Mouse (Mus musculus) lung, embryonic 14.5 days (tissue): ENCODE measurements around the gene Nfix. TPM values are rescaled to one million over a fixed set of nuclear protein-coding genes. Genes with fewer than 3 reads are reported as not detected.
A peak's percentile ranks its signal among the peaks of the same experiment; 100 is the strongest.

Experiments
- ATAC-seq: fragments of 200-750 bp; cut with Nextera tagmentation; 2 replicates; pipeline ENCODE4 v1.8.0; 2017; ENCODE audit warnings: mild to moderate bottlenecking, moderate TSS enrichment, moderate library complexity; ENCODE audit not compliant: insufficient read depth
- DNase-seq: peaks from one replicate; pipeline ENCODE4 v3.0.0-alpha.2; 2015
- H3K27ac ChIP-seq: fragments of 300-500 bp; sonication (generic); 2 replicates; pipeline ENCODE4 v1.5.1; 2014; ENCODE audit warnings: low read depth, mild to moderate bottlenecking, moderate library complexity
- H3K27me3 ChIP-seq: fragments of 300-500 bp; sonication (generic); 2 replicates; pipeline ENCODE4 v1.6.1; 2014; ENCODE audit warnings: low read length, control low read depth; ENCODE audit not compliant: insufficient read depth
- H3K36me3 ChIP-seq: fragments of 300-500 bp; sonication (generic); 2 replicates; pipeline ENCODE4 v1.6.1; 2014; ENCODE audit warnings: control low read depth; ENCODE audit not compliant: insufficient read depth
- H3K4me1 ChIP-seq: fragments of 300-500 bp; sonication (generic); 2 replicates; pipeline ENCODE4 v1.6.1; 2014; ENCODE audit warnings: antibody characterized with exemption, control low read depth; ENCODE audit not compliant: insufficient read depth
- H3K4me2 ChIP-seq: fragments of 300-500 bp; sonication (generic); 2 replicates; pipeline ENCODE4 v1.6.1; 2014; ENCODE audit warnings: mild to moderate bottlenecking
- H3K4me3 ChIP-seq: fragments of 300-500 bp; sonication (generic); 2 replicates; pipeline ENCODE4 v1.5.1; 2014; ENCODE audit warnings: low read depth, low read length
- H3K9ac ChIP-seq: fragments of 300-500 bp; sonication (generic); 2 replicates; pipeline ENCODE4 v1.6.1; 2014
- H3K9me3 ChIP-seq: fragments of 300-500 bp; sonication (generic); 2 replicates; pipeline ENCODE4 v1.6.1; 2016; ENCODE audit warnings: low read depth, low read length, control low read depth
- CTCF ChIP-seq: IDR thresholded peaks from 2 replicates; pipeline ENCODE4 v1.5.1; 2016; ENCODE audit warnings: antibody characterized with exemption, low read depth
- WGBS: fragments of 180-500 bp; shearing (Covaris S2); extraction: QIAGEN DNeasy Blood & Tissue Kit; methylation state at CpG from one replicate; pipeline ENCODE4 v1.1.7; 2014; 5-methylcytosine and 5-hydroxymethylcytosine counted together
- polyA plus RNA-seq: library from polyadenylated mRNA; unstranded; fragments of >200 nt; fragmentation: Nextera tagmentation; extraction: Ambion mirVana; gene quantifications from 2 replicates; pipeline ENCODE4 v1.2.1, GENCODE M21; 2014

The Nfix gene
- polyA plus RNA-seq, 1 experiment from 2014 or later: 42.3 TPM

- Histone ChIP-seq H3K4me1 (peaks cover 40% of the 10 kb centered on the region), H3K4me2 (peak overlapping the region; percentile 50), H3K27ac (no peak overlapping the region), H3K9me3 (no peaks in the 10 kb centered on the region), H3K27me3 (peaks cover 96% of the 10 kb centered on the region), H3K9ac (0 out of 2 replicates have a peak overlapping the region, but pooled peaks have one; percentile 3), H3K4me3 (peak overlapping the region; percentile 24), H3K36me3 (no peaks in the 10 kb centered on the region; the same call in 1 of the 2 replicates)
- TF ChIP-seq CTCF: no peak
- DNase-seq: peak; percentile 63
- no peak for ATAC-seq
- 10% methylated on average over 33 of the region's 33 CpGs for WGBS
Observed at GRCm38 (mm10) chr8:84783919-84784581, 16.1 kb downstream of the Nfix start.

GRCm38 (mm10) chr8:84783198-84783918 lies 16.8 kb downstream of the Nfix start:
- H3K36me3 ChIP-seq: no peaks in the 10 kb centered on the region; the same call in 1 of the 2 replicates
- H3K4me1 ChIP-seq: peaks cover 40% of the 10 kb centered on the region
- H3K4me2 ChIP-seq: no peak overlapping the region
- no peak for DNase-seq
- H3K9ac ChIP-seq: no peak overlapping the region
- H3K4me3 ChIP-seq: no peak overlapping the region
- ATAC-seq: no peak
- H3K9me3 ChIP-seq: no peaks in the 10 kb centered on the region
- WGBS: 35% methylated on average over 11 of the region's 11 CpGs
- no peak overlapping the region for H3K27ac ChIP-seq
- no peak for TF ChIP-seq CTCF
- H3K27me3 ChIP-seq: peaks cover 100% of the 10 kb centered on the region

GRCm38 (mm10) chr8:84782680-84783079 lies 17.5 kb downstream of the Nfix start:
- WGBS: 44% methylated on average over 10 of the region's 10 CpGs
- Histone ChIP-seq H3K4me3 (no peak overlapping the region), H3K9me3 (no peaks in the 10 kb centered on the region), H3K4me2 (no peak overlapping the region), H3K4me1 (peaks cover 40% of the 10 kb centered on the region), H3K27me3 (peaks cover 100% of the 10 kb centered on the region), H3K27ac (no peak overlapping the region), H3K9ac (no peak overlapping the region), H3K36me3 (no peaks in the 10 kb centered on the region)
- TF ChIP-seq CTCF: no peak
- DNase-seq (no peak), ATAC-seq (no peak)

GRCm38 (mm10) chr8:84781686-84782505 lies 18.2 kb downstream of the Nfix start:
- no peaks in the 10 kb centered on the region for H3K36me3 ChIP-seq
- ATAC-seq (no peak), DNase-seq (no peak)
- WGBS: 43% methylated on average over 5 of the region's 5 CpGs
- H3K27me3 ChIP-seq: peaks cover 95% of the 10 kb centered on the region
- H3K4me2 ChIP-seq: no peak overlapping the region
- H3K4me1 ChIP-seq: peaks cover 34% of the 10 kb centered on the region
- no peak overlapping the region for H3K27ac ChIP-seq
- no peak overlapping the region for H3K4me3 ChIP-seq
- no peaks in the 10 kb centered on the region for H3K9me3 ChIP-seq
- H3K9ac ChIP-seq: no peak overlapping the region
- no peak for TF ChIP-seq CTCF

- Histone ChIP-seq H3K4me2 (no peak overlapping the region), H3K9ac (no peak overlapping the region), H3K4me3 (no peak overlapping the region), H3K4me1 (peaks cover 30% of the 10 kb centered on the region), H3K9me3 (no peaks in the 10 kb centered on the region), H3K27me3 (peaks cover 94% of the 10 kb centered on the region), H3K27ac (no peak overlapping the region), H3K36me3 (no peaks in the 10 kb centered on the region)
- TF ChIP-seq CTCF: no peak
- no peak for ATAC-seq
- WGBS: 57% methylated on average over 6 of the region's 6 CpGs
- no peak for DNase-seq
Observed at GRCm38 (mm10) chr8:84780949-84781680, 19.0 kb downstream of the Nfix start.

- 44% methylated on average over 13 of the region's 13 CpGs for WGBS
- no peak overlapping the region for H3K27ac ChIP-seq
- DNase-seq (no peak), ATAC-seq (no peak)
- peaks cover 34% of the 10 kb centered on the region for H3K4me1 ChIP-seq
- H3K9me3 ChIP-seq: no peaks in the 10 kb centered on the region
- TF ChIP-seq CTCF: no peak
- H3K27me3 ChIP-seq: peaks cover 93% of the 10 kb centered on the region
- 0 out of 2 replicates have a peak overlapping the region, but pooled peaks have one; percentile 18 for H3K4me2 ChIP-seq
- H3K36me3 ChIP-seq: no peaks in the 10 kb centered on the region
- no peak overlapping the region for H3K9ac ChIP-seq
- no peak overlapping the region for H3K4me3 ChIP-seq
Observed at GRCm38 (mm10) chr8:84780225-84780555, 20.0 kb downstream of the Nfix start.
